Mouse (Mus musculus) CH12F3 (cell line): ENCODE data around the gene Slc16a4.
"Not testable (repeated sequence)": the region's sequence is repeated elsewhere in the genome, so short reads cannot be mapped to it uniquely, and the experiment has no call there.

Experiments used
- in situ Hi-C: fragments of 300-500 bp; cut with MboI; formaldehyde crosslinking; loops from 2 replicates; pipeline ENCODE4 v1.14.3; 2020; ENCODE audit warnings: low sequenced_read_pairs

The Slc16a4 gene

DNA sequence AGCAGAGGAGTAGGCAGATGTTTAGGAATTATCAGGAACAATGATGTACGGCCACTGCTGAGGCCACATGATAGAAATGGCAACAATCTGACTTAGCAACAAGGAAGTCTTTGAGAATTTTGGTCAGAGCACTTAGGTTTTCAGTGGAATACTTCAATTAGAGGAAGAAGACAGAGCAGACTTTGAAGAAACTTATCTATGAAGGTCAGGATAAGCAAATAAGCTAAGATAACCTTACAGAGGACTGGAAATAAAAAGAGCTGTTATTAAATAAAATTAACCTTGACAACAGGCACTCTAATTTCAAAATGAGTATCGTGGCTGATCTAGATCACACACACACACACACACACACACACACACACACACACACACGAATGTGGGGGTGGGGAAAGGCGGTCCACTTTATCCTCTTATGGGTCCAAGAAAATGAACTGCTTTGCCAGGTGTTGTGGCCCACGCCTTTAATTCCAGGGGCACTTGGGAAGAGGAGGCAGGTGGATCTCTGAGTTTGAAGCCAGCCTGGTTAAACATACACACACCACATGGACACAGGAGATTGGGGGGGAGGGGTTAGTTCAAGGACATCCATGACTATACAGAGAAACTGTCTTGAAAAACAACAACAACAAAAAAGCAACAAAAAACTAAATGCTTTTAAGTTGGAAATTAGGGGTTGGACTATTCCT, 4.8 kb downstream of the Slc16a4 start:
- in situ Hi-C loops: no loop called here

GRCm38 (mm10) chr3:107296917-107297316, 5.9 kb downstream of the Slc16a4 start:
- in situ Hi-C loops: not testable (repeated sequence)

DNA sequence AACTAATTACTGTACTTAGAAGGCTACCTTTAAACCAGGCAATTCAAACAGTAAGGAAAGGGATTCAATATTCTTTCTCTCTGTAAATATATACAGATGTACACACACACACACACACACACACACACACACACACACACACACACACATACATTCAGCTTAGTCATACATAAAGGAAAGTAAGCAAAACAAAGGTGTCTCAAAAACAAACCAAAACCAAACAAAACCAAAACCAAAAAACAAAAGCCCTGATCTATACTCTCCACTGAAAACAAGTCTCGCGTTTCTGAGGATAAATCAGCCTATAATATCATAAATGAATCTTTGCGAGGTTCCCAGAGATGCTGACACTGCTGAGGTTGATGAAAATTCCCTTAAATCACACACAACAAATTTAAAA, 26.3 kb downstream of the Slc16a4 start:
- in situ Hi-C loops: no loop called here

DNA sequence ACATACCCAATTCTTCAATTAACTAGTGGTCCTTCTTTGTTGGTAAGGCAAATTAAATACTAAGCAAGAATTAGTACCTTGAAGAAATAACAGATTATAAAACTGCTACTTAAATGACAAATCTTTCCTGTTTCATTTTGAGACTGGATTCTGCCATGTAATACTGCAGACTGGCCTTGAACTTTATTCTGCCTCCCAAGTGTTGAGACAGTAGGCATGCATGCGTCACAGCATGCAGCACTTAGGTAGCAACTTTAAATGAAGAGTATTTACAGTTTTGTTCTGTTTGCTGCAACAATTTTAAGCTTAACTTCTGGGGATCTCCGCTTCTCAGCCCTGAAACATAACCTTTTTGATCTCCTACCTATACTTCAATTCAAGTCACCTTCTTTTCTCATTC, 30.1 kb downstream of the Slc16a4 start:
- in situ Hi-C loops: no loop called here

- in situ Hi-C loops: no loop called here
Measured at GRCm38 (mm10) chr3:107321776-107322175, 30.7 kb downstream of the Slc16a4 start.

DNA sequence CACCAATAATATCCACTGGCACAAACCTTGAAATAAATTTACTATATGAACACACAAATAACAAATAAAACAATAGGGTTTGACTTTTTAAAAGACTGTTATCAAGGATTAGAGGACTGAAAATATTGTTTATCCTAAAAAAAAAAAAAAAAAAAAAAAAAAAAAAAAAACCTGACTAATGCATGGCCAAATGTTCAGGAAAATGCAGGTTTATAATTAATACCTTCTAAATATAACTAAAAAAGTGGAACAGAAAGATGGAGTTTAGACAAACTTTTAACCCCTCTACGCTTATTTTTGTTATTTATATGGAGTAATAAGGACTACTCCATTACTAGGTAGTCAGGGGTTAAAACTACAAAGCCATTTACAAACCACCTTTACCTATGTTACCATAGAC, 35.4 kb downstream of the Slc16a4 start:
- in situ Hi-C loops: no loop called here

DNA sequence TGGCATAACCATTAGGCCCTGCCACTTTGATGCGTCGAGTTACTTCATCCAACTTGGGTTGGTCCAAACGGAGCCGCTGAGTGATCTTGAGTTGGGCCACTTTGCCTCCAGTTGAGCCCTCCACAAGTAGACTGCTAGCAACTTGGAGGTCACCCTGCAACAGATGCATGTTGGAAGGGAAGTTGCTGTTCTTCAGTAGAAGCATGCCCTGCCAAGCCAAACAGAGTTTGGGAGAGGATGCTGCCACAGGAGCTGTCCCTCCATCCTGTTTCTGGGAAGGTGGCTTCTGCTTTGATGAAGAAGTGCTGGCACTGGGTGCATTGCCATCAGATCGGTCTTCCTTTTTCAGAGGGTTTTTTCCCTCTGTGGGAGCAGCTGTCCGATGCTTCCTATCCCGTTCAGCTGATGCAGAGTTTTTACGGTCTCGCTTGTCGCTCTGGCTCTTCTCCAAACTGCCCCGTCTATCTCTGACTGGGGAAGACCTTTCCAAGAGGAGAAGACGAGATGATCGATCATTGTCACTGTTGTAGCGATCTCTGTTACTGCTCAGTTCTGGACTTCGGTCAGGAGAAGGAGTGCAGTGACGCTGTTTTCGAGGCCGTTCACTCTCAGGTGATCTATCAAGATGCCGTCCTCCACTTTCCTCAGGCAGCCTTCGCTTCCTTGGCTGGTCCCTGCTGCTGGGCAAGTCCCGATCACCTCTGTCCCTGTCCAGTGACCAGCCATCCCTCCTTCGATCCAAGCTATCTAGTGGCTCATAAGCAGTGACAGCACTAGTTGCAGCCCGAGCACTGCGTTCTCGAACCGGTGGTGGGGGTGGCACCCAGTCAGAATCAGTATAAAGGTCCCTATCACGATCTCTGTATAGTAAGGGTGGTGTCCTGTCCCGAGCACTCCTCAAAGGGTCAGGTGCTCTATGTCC, 39.7 kb downstream of the Slc16a4 start:
- in situ Hi-C loops: no loop called here

DNA sequence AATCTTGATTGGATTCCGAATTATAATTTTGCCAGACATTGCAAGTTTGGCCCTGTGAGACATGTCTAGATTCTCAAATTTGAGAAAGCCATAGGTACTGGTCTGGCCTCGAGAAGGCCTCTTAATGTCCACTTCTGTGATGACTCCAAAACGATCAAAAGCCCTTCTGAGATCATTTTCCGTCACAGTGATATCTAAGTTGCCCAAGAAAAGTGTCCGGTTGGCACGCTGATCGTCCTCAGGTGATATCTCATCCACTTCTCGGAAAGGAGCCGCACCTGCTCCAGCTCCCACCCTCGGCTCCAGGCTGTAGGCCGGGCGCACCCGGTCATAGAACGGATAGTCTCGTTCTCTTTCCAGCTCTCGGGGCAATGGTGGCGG, 40.7 kb downstream of the Slc16a4 start:
- in situ Hi-C loops: no loop called here

- in situ Hi-C loops: no loop called here
Measured at GRCm38 (mm10) chr3:107332127-107332959, 41.3 kb downstream of the Slc16a4 start.

- in situ Hi-C loops: no loop called here
Measured at GRCm38 (mm10) chr3:107332960-107333380, 41.9 kb downstream of the Slc16a4 start.

GRCm38 (mm10) chr3:107333381-107334201, 42.6 kb downstream of the Slc16a4 start, which contains the start of gene Rbm15:
Gene Rbm15, minus strand, starts transcription at chr3:107333673.
- in situ Hi-C loops: no loop called here

DNA sequence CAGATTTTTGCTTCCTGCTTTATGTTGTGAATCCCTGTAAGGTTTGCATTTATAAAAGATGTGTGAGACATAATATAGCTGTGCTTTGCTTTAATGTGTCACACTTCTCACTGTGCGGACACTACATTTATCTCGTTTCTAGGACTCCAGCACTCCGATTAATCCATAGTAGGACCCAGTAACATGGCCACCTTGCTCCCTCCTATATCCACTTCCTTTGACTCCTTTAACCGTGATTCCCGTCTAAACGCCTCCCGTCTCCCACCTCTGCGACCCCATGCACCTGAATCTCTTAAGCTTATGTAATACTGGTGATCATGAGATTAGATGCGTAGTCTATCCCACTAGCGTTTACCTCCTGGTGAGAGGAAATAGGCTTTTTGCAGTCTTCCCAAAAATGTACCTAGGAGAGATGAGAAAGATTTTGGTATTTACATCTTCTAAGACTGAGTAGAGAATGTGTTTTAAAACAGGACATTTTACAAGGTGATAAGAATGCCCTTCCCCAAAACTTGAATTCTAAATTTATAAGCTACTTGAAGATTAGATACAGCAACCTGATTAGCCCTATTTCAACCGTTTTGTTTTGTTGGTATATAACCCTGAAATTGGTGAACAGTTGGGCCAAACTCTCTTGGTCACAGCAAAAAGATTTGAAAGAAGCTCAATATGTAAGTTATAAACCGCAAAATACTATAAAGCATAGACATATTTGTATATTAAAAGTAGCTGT, 43.3 kb downstream of the Slc16a4 start:
- in situ Hi-C loops: no loop called here

DNA sequence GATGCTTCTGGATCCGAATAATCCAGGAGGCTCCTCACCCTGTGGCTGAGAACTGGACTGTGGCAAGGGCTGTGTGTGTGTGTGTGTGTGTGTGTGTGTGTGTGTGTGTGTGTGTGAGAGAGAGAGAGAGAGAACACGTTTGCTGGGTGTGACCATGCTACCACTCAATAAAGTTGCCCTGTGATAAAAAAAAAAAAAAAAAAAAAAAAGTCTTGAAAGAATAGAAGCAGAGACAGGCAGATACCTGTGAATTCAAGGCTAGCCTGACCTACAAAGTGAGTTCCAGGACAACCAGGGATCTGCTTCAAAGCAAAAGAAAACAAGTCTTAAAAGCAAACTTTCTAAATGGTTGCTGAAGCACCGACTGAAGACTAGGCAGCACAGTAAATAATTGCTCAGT, 52.9 kb downstream of the Slc16a4 start:
- in situ Hi-C loops: no loop called here

DNA sequence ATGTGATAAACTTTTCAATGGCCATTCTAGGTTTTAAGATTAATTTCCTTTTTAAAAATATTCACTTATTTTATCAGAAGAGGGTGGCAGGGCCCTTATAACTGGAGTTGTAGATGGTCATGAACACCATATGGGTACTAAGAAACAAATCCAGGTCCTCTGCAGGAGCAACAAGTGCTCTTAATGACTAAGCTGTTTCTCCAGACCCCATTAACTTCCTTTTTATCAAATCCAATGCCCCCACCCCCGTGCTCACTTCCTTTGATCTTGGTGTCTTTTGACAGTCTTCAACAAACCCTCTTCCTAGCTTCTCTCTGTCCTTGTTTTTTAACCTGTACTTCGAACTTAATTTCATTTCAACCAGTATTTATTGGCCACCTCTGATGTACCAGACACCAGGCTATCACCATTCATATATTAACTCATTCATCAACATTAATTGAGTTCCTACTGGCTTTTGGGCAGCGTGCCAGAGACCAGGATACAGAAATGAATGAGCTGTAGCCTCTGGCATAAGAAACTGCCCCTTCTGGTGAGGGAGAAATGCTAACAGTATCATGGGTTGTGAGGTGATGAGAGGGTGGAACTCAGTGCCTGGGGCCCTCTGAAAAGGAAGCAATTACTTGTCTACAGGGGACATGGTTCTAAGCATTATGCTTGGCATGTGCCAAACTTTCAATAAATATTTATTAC, 54.1 kb downstream of the Slc16a4 start:
- in situ Hi-C loops: no loop called here

- in situ Hi-C loops: no loop called here
Measured at GRCm38 (mm10) chr3:107349006-107349405, 58.0 kb downstream of the Slc16a4 start.

GRCm38 (mm10) chr3:107351706-107352105, 60.7 kb downstream of the Slc16a4 start:
- in situ Hi-C loops: no loop called here

GRCm38 (mm10) chr3:107355618-107356260, 64.7 kb downstream of the Slc16a4 start:
- in situ Hi-C loops: no loop called here

DNA sequence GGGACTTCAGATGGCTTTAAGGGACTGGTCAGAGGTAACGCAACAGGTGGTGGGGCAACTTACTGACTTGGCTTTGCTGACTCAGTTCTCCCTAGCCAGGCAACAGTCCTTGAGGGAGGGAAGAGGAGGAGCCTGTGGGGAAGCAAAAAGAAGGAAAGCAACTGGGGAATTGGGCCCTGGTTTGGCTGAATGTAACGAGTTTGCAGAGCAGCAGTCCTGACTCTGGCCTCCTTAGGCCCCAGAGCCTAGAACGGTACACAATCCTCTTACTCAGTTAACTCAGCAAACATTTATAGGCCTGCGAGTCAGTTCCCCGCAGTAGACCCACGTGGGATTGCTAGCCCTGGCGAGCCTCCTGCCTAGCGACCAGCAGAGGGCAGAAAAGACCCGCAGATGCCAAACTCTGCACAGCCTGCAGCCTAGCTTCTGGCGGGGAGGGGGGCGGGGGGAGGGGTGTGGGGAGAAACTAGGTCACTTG, 66.0 kb downstream of the Slc16a4 start:
- in situ Hi-C loops: no loop called here
